Mouse (Mus musculus) spleen, adult 2 months (tissue): ENCODE measurements around the gene Cdh6.

Source experiments
- CTCF ChIP-seq: fragments of 200-500 bp; IDR thresholded peaks from 2 replicates; pipeline ENCODE4 v1.5.1; 2011; ENCODE audit warnings: mild to moderate bottlenecking, inconsistent platforms; ENCODE audit not compliant: insufficient read depth, insufficient read length, insufficient replicate concordance; ENCODE audit errors: extremely low read depth
- POLR2A ChIP-seq: fragments of 200-500 bp; IDR thresholded peaks from 2 replicates; pipeline ENCODE4 v1.6.1; 2011; ENCODE audit warnings: low read depth, low read length, inconsistent platforms

- TF ChIP-seq CTCF (no peak), POLR2A (no peak)
Measured at GRCm38 (mm10) chr15:13034436-13034835, 139.0 kb downstream of the Cdh6 start.
